Mouse (Mus musculus) limb, embryonic 14.5 days (tissue): ENCODE results near the gene Gm17581. TPM values are rescaled to one million over a fixed set of nuclear protein-coding genes. Genes with fewer than 3 reads are reported as not detected.

Source experiments
- ATAC-seq: fragments of 200-750 bp; cut with Nextera tagmentation; 2 replicates; pipeline ENCODE4 v1.8.0; 2017; ENCODE audit warnings: low read depth, moderate number of reproducible peaks, moderate TSS enrichment; ENCODE audit not compliant: low FRiP score
- DNase-seq: peaks from one replicate; pipeline ENCODE4 v3.0.0-alpha.2; 2015; ENCODE audit warnings: low spot score
- H3K27ac ChIP-seq: fragments of 300-500 bp; sonication (generic); replicated peaks from 2 replicates; pipeline ENCODE4 v1.5.1; 2014; ENCODE audit warnings: low read depth, mild to moderate bottlenecking, low read length, moderate library complexity, mixed read lengths
- H3K27me3 ChIP-seq: fragments of 300-500 bp; sonication (generic); 2 replicates; pipeline ENCODE4 v1.6.1; 2014; ENCODE audit warnings: low read length, mixed read lengths; ENCODE audit not compliant: control insufficient read depth, insufficient read depth
- H3K36me3 ChIP-seq: fragments of 300-500 bp; sonication (generic); 2 replicates; pipeline ENCODE4 v1.6.1; 2014; ENCODE audit warnings: mild to moderate bottlenecking, low read length, moderate library complexity, mixed read lengths; ENCODE audit not compliant: control insufficient read depth, insufficient read depth
- H3K4me1 ChIP-seq: fragments of 300-500 bp; sonication (generic); 2 replicates; pipeline ENCODE4 v1.6.1; 2014; ENCODE audit warnings: antibody characterized with exemption, low read length, mixed read lengths; ENCODE audit not compliant: control insufficient read depth, insufficient read depth
- H3K4me2 ChIP-seq: fragments of 300-500 bp; sonication (generic); replicated peaks from 2 replicates; pipeline ENCODE4 v1.6.1; 2014; ENCODE audit warnings: low read depth, mild to moderate bottlenecking, low read length, moderate library complexity; ENCODE audit not compliant: severe bottlenecking
- H3K4me3 ChIP-seq: fragments of 300-500 bp; sonication (generic); replicated peaks from 2 replicates; pipeline ENCODE4 v1.5.1; 2014; ENCODE audit warnings: low read length
- H3K9ac ChIP-seq: fragments of 300-500 bp; sonication (generic); 2 replicates; pipeline ENCODE4 v1.6.1; 2014; ENCODE audit warnings: mild to moderate bottlenecking, low read depth, low read length, moderate library complexity; ENCODE audit not compliant: severe bottlenecking
- H3K9me3 ChIP-seq: fragments of 300-500 bp; sonication (generic); 2 replicates; pipeline ENCODE4 v1.6.1; 2016; ENCODE audit warnings: low read length; ENCODE audit not compliant: control insufficient read depth
- POLR2A ChIP-seq: fragments of 200-500 bp; IDR thresholded peaks from 2 replicates; pipeline ENCODE4 v1.8.0; 2012; ENCODE audit warnings: inconsistent platforms, mild to moderate bottlenecking, moderate library complexity, borderline replicate concordance; ENCODE audit not compliant: insufficient read depth, insufficient read length; ENCODE audit errors: extremely low read depth
- WGBS: fragments of 180-500 bp; shearing (Covaris S2); extraction: QIAGEN DNeasy Blood & Tissue Kit; methylation state at CpG from one replicate; pipeline ENCODE4 v1.1.7; 2014; 5-methylcytosine and 5-hydroxymethylcytosine counted together
- polyA plus RNA-seq, 2 experiments: library from polyadenylated mRNA; depleted of rRNA in 1 of 2; stranded (reverse) in 1 of 2; unstranded in 1 of 2; fragments of >200 nt; fragmentation: Nextera tagmentation in 1 of 2; extraction: Ambion mirVana in 1 of 2; gene quantifications; 2 replicates each; pipeline versions ENCODE4 v1.2.1 to v1.2.3; 2012 to 2014

The Gm17581 gene
- polyA plus RNA-seq, 2 experiments = not detected

GRCm38 (mm10) chr2:155749394-155749793, 13.7 kb upstream of the Gm17581 start:
- H3K4me2 ChIP-seq = no peak overlapping the region
- DNase-seq (no peak), ATAC-seq (no peak)
- H3K36me3 ChIP-seq = no peaks in the 10 kb centered on the region
- no peak for TF ChIP-seq POLR2A
- H3K4me1 ChIP-seq = 0 out of 2 replicates have a peak, but pooled peaks cover 2% of the 10 kb centered on the region
- H3K9ac ChIP-seq = no peak overlapping the region
- H3K9me3 ChIP-seq = no peaks in the 10 kb centered on the region
- no peak overlapping the region for H3K4me3 ChIP-seq
- WGBS = 83% methylated on average over 4 of the region's 4 CpGs
- H3K27me3 ChIP-seq = no peaks in the 10 kb centered on the region
- H3K27ac ChIP-seq = no peak overlapping the region

- no peak for TF ChIP-seq POLR2A
- Histone ChIP-seq H3K36me3 (no peaks in the 10 kb centered on the region), H3K9me3 (no peaks in the 10 kb centered on the region), H3K4me3 (no peak overlapping the region), H3K4me2 (no peak overlapping the region), H3K27me3 (no peaks in the 10 kb centered on the region), H3K27ac (no peak overlapping the region), H3K9ac (no peak overlapping the region), H3K4me1 (no peaks in the 10 kb centered on the region)
- ATAC-seq = no peak
- WGBS = 60% methylated on average over 3 of the region's 3 CpGs
- no peak for DNase-seq
These were observed 9.8 kb upstream of the Gm17581 start for GRCm38 (mm10) chr2:155745487-155745886.

GRCm38 (mm10) chr2:155743351-155743750, 7.7 kb upstream of the Gm17581 start:
- Histone ChIP-seq H3K27ac (no peak overlapping the region), H3K4me1 (no peaks in the 10 kb centered on the region), H3K9me3 (no peaks in the 10 kb centered on the region), H3K36me3 (no peaks in the 10 kb centered on the region), H3K9ac (no peak overlapping the region), H3K4me3 (no peak overlapping the region), H3K4me2 (no peak overlapping the region), H3K27me3 (no peaks in the 10 kb centered on the region)
- TF ChIP-seq POLR2A = no peak
- WGBS = 87% methylated on average over 9 of the region's 9 CpGs
- ATAC-seq (no peak), DNase-seq (no peak)

- no peaks in the 10 kb centered on the region for H3K4me1 ChIP-seq
- H3K9ac ChIP-seq = no peak overlapping the region
- H3K4me2 ChIP-seq = no peak overlapping the region
- WGBS = 76% methylated on average over 12 of the region's 12 CpGs
- DNase-seq (no peak), ATAC-seq (no peak)
- no peak overlapping the region for H3K4me3 ChIP-seq
- no peak for TF ChIP-seq POLR2A
- H3K27me3 ChIP-seq = no peaks in the 10 kb centered on the region
- H3K27ac ChIP-seq = no peak overlapping the region
- H3K9me3 ChIP-seq = no peaks in the 10 kb centered on the region
- no peaks in the 10 kb centered on the region for H3K36me3 ChIP-seq
These were observed 7.3 kb upstream of the Gm17581 start for GRCm38 (mm10) chr2:155742931-155743337.

DNA sequence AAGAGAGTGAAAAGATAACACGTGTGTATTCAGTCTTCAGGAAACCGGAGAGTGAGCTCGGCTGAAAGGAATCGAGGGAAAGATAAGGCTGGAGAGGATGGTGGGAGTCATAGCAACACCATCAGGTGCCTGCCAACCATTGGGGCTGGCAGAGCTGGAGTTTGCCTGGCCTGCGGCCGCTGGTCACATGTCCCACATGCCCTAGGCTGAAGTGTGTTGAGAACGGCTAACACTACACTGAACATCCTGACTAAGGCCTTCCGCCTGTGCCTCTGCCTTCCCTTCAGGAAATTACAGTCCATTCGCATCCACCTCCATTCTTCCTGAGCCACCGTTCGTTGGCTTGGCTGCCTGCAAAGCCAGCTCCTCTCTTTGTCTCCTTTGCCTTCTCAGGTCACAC, 6.5 kb upstream of the Gm17581 start:
- no peak for ATAC-seq
- Histone ChIP-seq H3K36me3 (no peaks in the 10 kb centered on the region), H3K27me3 (no peaks in the 10 kb centered on the region), H3K4me3 (no peak overlapping the region), H3K4me2 (no peak overlapping the region), H3K9me3 (no peaks in the 10 kb centered on the region), H3K4me1 (no peaks in the 10 kb centered on the region), H3K27ac (no peak overlapping the region), H3K9ac (no peak overlapping the region)
- 79% methylated on average over 11 of the region's 11 CpGs for WGBS
- no peak for DNase-seq
- no peak for TF ChIP-seq POLR2A

- no peak overlapping the region for H3K4me2 ChIP-seq
- no peak overlapping the region for H3K27ac ChIP-seq
- no peak for DNase-seq
- ATAC-seq = no peak
- no peak overlapping the region for H3K4me3 ChIP-seq
- H3K4me1 ChIP-seq = no peaks in the 10 kb centered on the region
- H3K9me3 ChIP-seq = no peaks in the 10 kb centered on the region
- no peak overlapping the region for H3K9ac ChIP-seq
- no peaks in the 10 kb centered on the region for H3K36me3 ChIP-seq
- no peak for TF ChIP-seq POLR2A
- 76% methylated on average over 9 of the region's 9 CpGs for WGBS
- no peaks in the 10 kb centered on the region for H3K27me3 ChIP-seq
These were observed 2.1 kb upstream of the Gm17581 start for GRCm38 (mm10) chr2:155737803-155738202.
